Mouse (Mus musculus) MEL (cell line): Measurements from ENCODE around the gene Hmgb1. TPM values are rescaled to one million over a fixed set of nuclear protein-coding genes. Genes with fewer than 3 reads are reported as not detected.

ENCODE experiments used
- DNase-seq: peaks from one replicate; pipeline ENCODE4 v3.0.0; 2011; ENCODE audit warnings: low read depth, low spot score
- H3K27ac ChIP-seq: 2 replicates; pipeline ENCODE4 v1.5.1; 2012; ENCODE audit warnings: low read depth, mild to moderate bottlenecking, control low read depth, low read length, moderate library complexity; ENCODE audit not compliant: control insufficient read depth
- H3K27me3 ChIP-seq, 2 experiments: fragments of 150-350 bp in 1 of 2; sonication (generic) in 1 of 2; 2 replicates each; pipeline ENCODE4 v1.6.1; 2012; ENCODE audit warnings: low read length in 2 of 2, mild to moderate bottlenecking in 2 of 2, improper control_type of control experiment in 1 of 2, moderate library complexity in 1 of 2; ENCODE audit not compliant: insufficient read depth in 2 of 2, control insufficient read depth in 1 of 2
- H3K36me3 ChIP-seq, 2 experiments: 2 replicates each; pipeline ENCODE4 v1.6.1; 2012 to 2014; ENCODE audit warnings: low read length in 2 of 2, improper control_type of control experiment in 1 of 2, inconsistent platforms in 1 of 2, mild to moderate bottlenecking in 1 of 2; ENCODE audit not compliant: insufficient read depth in 2 of 2, control insufficient read depth in 1 of 2
- H3K4me1 ChIP-seq, 2 experiments: fragments of 150-350 bp in 1 of 2; sonication (generic) in 1 of 2; 2 replicates each; pipeline ENCODE4 v1.6.1; 2012; ENCODE audit warnings: low read length in 2 of 2, improper control_type of control experiment in 1 of 2, mild to moderate bottlenecking in 1 of 2; ENCODE audit not compliant: insufficient read depth in 2 of 2, control insufficient read depth in 1 of 2
- H3K4me3 ChIP-seq, 2 experiments: fragments of 150-350 bp in 1 of 2; sonication (generic) in 1 of 2; 2 replicates each; pipeline ENCODE4 v1.5.1; 2012; ENCODE audit warnings: low read depth in 2 of 2, low read length in 2 of 2, mild to moderate bottlenecking in 2 of 2, moderate library complexity in 2 of 2, control low read depth in 1 of 2, improper control_type of control experiment in 1 of 2; ENCODE audit not compliant: control insufficient read depth in 1 of 2, insufficient read depth in 1 of 2
- H3K79me2 ChIP-seq: 2 replicates; pipeline ENCODE4 v1.6.1; 2012; ENCODE audit warnings: mild to moderate bottlenecking, low read length, moderate library complexity; ENCODE audit not compliant: control insufficient read depth, poor library complexity, insufficient read depth
- H3K9ac ChIP-seq: 2 replicates; pipeline ENCODE4 v1.6.1; 2012; ENCODE audit warnings: low read depth, mild to moderate bottlenecking, control low read depth, low read length, moderate library complexity; ENCODE audit not compliant: control insufficient read depth, poor library complexity, severe bottlenecking
- H3K9me3 ChIP-seq: fragments of 150-350 bp; sonication (generic); replicated peaks from 2 replicates; pipeline ENCODE4 v1.6.1; 2012; ENCODE audit warnings: mild to moderate bottlenecking, low read length, improper control_type of control experiment, moderate library complexity; ENCODE audit not compliant: insufficient read depth
- BHLHE40 ChIP-seq: IDR thresholded peaks from 2 replicates; pipeline ENCODE4 v1.6.1; 2012; ENCODE audit warnings: low read depth, mild to moderate bottlenecking, inconsistent platforms, low read length, improper control_type of control experiment, borderline replicate concordance
- CHD2 ChIP-seq: IDR thresholded peaks from 2 replicates; pipeline ENCODE4 v1.6.1; 2011; ENCODE audit warnings: low read length, improper control_type of control experiment
- CTCF ChIP-seq, 3 experiments: IDR thresholded peaks in 2 of 3; conservative IDR thresholded peaks in 1 of 3; 2 replicates each; pipeline ENCODE4 v1.5.1; 2011 to 2012; ENCODE audit warnings: low read length in 3 of 3, low read depth in 2 of 3, mild to moderate bottlenecking in 2 of 3, improper control_type of control experiment in 1 of 3, inconsistent platforms in 1 of 3, mixed read lengths in 1 of 3, moderate library complexity in 1 of 3; ENCODE audit not compliant: control insufficient read depth in 1 of 3, insufficient read depth in 1 of 3, poor library complexity in 1 of 3, severe bottlenecking in 1 of 3
- E2F4 ChIP-seq: IDR thresholded peaks from 2 replicates; pipeline ENCODE4 v1.6.1; 2011; ENCODE audit warnings: low read depth, low read length, improper control_type of control experiment, borderline replicate concordance
- EP300 ChIP-seq, 2 experiments: IDR thresholded peaks; 2 replicates each; pipeline ENCODE4 v1.6.1; 2011; ENCODE audit warnings: improper control_type of control experiment in 2 of 2, low read length in 2 of 2, low read depth in 1 of 2, mild to moderate bottlenecking in 1 of 2
- ETS1 ChIP-seq: IDR thresholded peaks from 2 replicates; pipeline ENCODE4 v1.6.1; 2012; ENCODE audit warnings: low read depth, mild to moderate bottlenecking, inconsistent platforms, low read length, improper control_type of control experiment, moderate library complexity
- GATA1 ChIP-seq: IDR thresholded peaks from 2 replicates; pipeline ENCODE4 v1.6.1; 2011; ENCODE audit warnings: low read depth, low read length, improper control_type of control experiment
- HCFC1 ChIP-seq: IDR thresholded peaks from 2 replicates; pipeline ENCODE4 v1.6.1; 2012; ENCODE audit warnings: low read depth, mild to moderate bottlenecking, inconsistent platforms, low read length, improper control_type of control experiment, moderate library complexity
- JUND ChIP-seq: IDR thresholded peaks from 2 replicates; pipeline ENCODE4 v1.6.1; 2011; ENCODE audit warnings: low read depth, mild to moderate bottlenecking, improper control_type of control experiment, low read length
- KAT2A ChIP-seq: conservative IDR thresholded peaks from 2 replicates; pipeline ENCODE4 v1.6.1; 2012; ENCODE audit warnings: low read depth, low read length, improper control_type of control experiment, inconsistent platforms
- MAFK ChIP-seq: IDR thresholded peaks from 2 replicates; pipeline ENCODE4 v1.6.1; 2011; ENCODE audit warnings: low read depth, mild to moderate bottlenecking, low read length, improper control_type of control experiment, borderline replicate concordance
- MAX ChIP-seq: IDR thresholded peaks from 2 replicates; pipeline ENCODE4 v1.6.1; 2011; ENCODE audit warnings: low read length, improper control_type of control experiment
- MAZ ChIP-seq: IDR thresholded peaks from 2 replicates; pipeline ENCODE4 v1.6.1; 2012; ENCODE audit warnings: low read depth, mild to moderate bottlenecking, inconsistent platforms, low read length, improper control_type of control experiment
- MXI1 ChIP-seq: IDR thresholded peaks from 2 replicates; pipeline ENCODE4 v1.6.1; 2011; ENCODE audit warnings: mild to moderate bottlenecking, low read depth, low read length, improper control_type of control experiment
- MYC ChIP-seq: IDR thresholded peaks from 2 replicates; pipeline ENCODE4 v1.6.1; 2011; ENCODE audit warnings: low read depth, mild to moderate bottlenecking, low read length, improper control_type of control experiment, moderate library complexity
- NELFE ChIP-seq: IDR thresholded peaks from 2 replicates; pipeline ENCODE4 v1.6.1; 2011; ENCODE audit warnings: low read depth, low read length, improper control_type of control experiment
- POLR2A ChIP-seq, 2 experiments: IDR thresholded peaks; 2 replicates each; pipeline ENCODE4 v1.6.1; 2011 to 2012; ENCODE audit warnings: low read length in 2 of 2, mild to moderate bottlenecking in 2 of 2, control low read depth in 1 of 2, improper control_type of control experiment in 1 of 2, low read depth in 1 of 2, moderate library complexity in 1 of 2; ENCODE audit not compliant: control insufficient read depth in 1 of 2, insufficient read depth in 1 of 2, poor library complexity in 1 of 2
- POLR2AphosphoS2 ChIP-seq: IDR thresholded peaks from 2 replicates; pipeline ENCODE4 v1.6.1; 2011; ENCODE audit warnings: low read length, improper control_type of control experiment
- POLR2AphosphoS5 ChIP-seq: IDR thresholded peaks from 2 replicates; pipeline ENCODE4 v1.6.1; 2012; ENCODE audit warnings: low read depth, borderline replicate concordance, mild to moderate bottlenecking, inconsistent platforms, low read length, moderate library complexity, mixed read lengths
- RCOR1 ChIP-seq: IDR thresholded peaks from 2 replicates; pipeline ENCODE4 v1.6.1; 2012; ENCODE audit warnings: low read depth, mild to moderate bottlenecking, inconsistent platforms, low read length, improper control_type of control experiment
- SIN3A ChIP-seq: IDR thresholded peaks from 2 replicates; pipeline ENCODE4 v1.6.1; 2012; ENCODE audit warnings: low read length, improper control_type of control experiment, inconsistent platforms
- TAL1 ChIP-seq: IDR thresholded peaks from 2 replicates; pipeline ENCODE4 v1.6.1; 2012; ENCODE audit warnings: mild to moderate bottlenecking, inconsistent platforms, low read length, moderate library complexity, mixed read lengths
- TBP ChIP-seq: IDR thresholded peaks from 2 replicates; pipeline ENCODE4 v1.8.0; 2011; ENCODE audit warnings: low read depth, low read length, improper control_type of control experiment
- TCF12 ChIP-seq: IDR thresholded peaks from 2 replicates; pipeline ENCODE4 v1.6.1; 2014; ENCODE audit warnings: low read depth, mild to moderate bottlenecking, inconsistent platforms, low read length, improper control_type of control experiment, moderate library complexity
- USF1 ChIP-seq: IDR thresholded peaks from 2 replicates; pipeline ENCODE4 v1.6.1; 2014; ENCODE audit warnings: low read depth, mild to moderate bottlenecking, inconsistent platforms, low read length, improper control_type of control experiment, moderate library complexity
- USF2 ChIP-seq, 2 experiments: IDR thresholded peaks; 2 replicates each; pipeline ENCODE4 v1.6.1; 2011 to 2012; ENCODE audit warnings: improper control_type of control experiment in 2 of 2, low read length in 2 of 2, borderline replicate concordance in 1 of 2, inconsistent platforms in 1 of 2, low read depth in 1 of 2, mild to moderate bottlenecking in 1 of 2; ENCODE audit not compliant: insufficient read depth in 1 of 2
- ZC3H11A ChIP-seq: IDR thresholded peaks from 2 replicates; pipeline ENCODE4 v1.6.1; 2012; ENCODE audit warnings: low read depth, mild to moderate bottlenecking, inconsistent platforms, low read length, improper control_type of control experiment
- ZMIZ1 ChIP-seq: IDR thresholded peaks from 2 replicates; pipeline ENCODE4 v1.6.1; 2012; ENCODE audit warnings: low read depth, mild to moderate bottlenecking, inconsistent platforms, low read length, improper control_type of control experiment, moderate library complexity
- polyA plus RNA-seq, 2 experiments: library from polyadenylated mRNA; stranded (reverse) in 1 of 2; unstranded in 1 of 2; fragments of >175 nt in 1 of 2; fragments of >200 nt in 1 of 2; gene quantifications; 2 replicates each; pipeline versions ENCODE4 v1.2.1 to v1.2.4; 2012; ENCODE audit warnings: low replicate concordance in 2 of 2, low read depth in 1 of 2; ENCODE audit not compliant: insufficient read length in 2 of 2, insufficient read depth in 1 of 2, missing spikeins in 1 of 2
- total RNA-seq: library from RNA; depleted of rRNA; stranded (reverse); fragments of 300-350 nt; gene quantifications from 2 replicates; pipeline ENCODE4 v1.2.3, GENCODE M21; 2012

Hmgb1 gene
- total and polyA plus RNA-seq, 3 experiments: 600 to 678 TPM; not detected in 1

DNA sequence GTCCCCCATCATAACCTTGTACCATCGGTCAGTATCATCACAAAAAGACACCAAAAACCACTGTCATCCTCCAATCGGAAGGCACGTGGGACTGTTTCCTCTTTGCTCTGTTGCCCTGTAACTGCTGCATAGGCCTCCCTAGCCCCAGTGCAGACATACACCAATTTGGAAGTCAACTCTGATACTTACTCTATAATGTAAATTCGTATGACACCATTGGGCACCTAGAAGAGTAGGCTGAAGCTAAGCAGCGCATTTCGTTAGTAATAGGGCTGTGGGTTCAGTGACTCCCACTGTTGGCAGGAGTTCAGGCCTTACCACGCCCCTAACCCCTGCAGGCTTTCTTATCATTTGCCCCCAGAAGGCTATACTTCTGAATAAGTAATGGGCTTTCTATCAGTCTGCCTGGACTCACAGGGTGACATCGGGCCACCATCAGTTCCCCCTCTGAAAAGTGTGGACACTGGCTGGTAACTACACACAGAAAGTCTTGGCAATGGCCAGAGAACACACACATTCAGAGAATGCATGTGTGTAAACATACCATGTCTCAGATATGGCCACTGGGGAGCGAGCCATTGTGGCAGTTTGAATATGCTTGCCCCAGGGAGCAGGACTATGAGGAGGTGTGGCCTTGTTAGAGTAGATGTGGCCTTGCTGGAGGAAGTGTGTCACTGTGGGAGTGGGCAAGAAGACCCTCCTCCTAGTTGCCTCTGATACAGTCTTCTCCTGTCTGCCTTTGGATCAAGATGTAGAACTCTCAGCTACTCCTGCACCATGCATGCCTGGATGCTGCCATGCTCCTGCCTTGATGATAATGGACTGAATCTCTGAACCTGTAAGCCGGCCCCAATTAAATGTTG lies 97.7 kb downstream of the Hmgb1 start:
- H3K79me2 ChIP-seq: no peaks in the 10 kb centered on the region
- H3K27ac ChIP-seq: peak overlapping the region; percentile 86
- H3K27me3 ChIP-seq: no peaks in the 10 kb centered on the region
- peak overlapping the region; percentile 17 to 21 for H3K4me3 ChIP-seq
- H3K4me1 ChIP-seq: peaks cover 7 to 36% of the 10 kb centered on the region in 2 experiments; a peak in 3 of 4 replicates
- DNase-seq: peak; percentile 100
- peak overlapping the region; percentile 44 for H3K9ac ChIP-seq
- no peak for TF ChIP-seq CHD2
- peak; percentile 95 for TF ChIP-seq POLR2AphosphoS2
- TF ChIP-seq KAT2A: no peak
- TF ChIP-seq BHLHE40: peak; percentile 29
- TF ChIP-seq USF2 (IDR thresholded peaks at IDR 0.05; ENCODE audit: borderline replicate concordance in 1 of 2, insufficient read depth in 1 of 2, low read depth in 1 of 2, low read length in 2 of 2): no peak
- peak; percentile 84 for TF ChIP-seq MYC
- TF ChIP-seq MAX: peak; percentile 69; the same call in 1 of the 2 replicates
- TF ChIP-seq MAZ: peak; percentile 87
- TF ChIP-seq NELFE: peak; percentile 88
- peak; percentile 81 for TF ChIP-seq ETS1
- no peak for TF ChIP-seq MAFK
- peak; percentile 85 to 94 for TF ChIP-seq EP300 (IDR thresholded peaks at IDR 0.05; ENCODE audit: low read depth in 1 of 2, low read length in 2 of 2)
- peak; percentile 96 for TF ChIP-seq GATA1
- TF ChIP-seq ZC3H11A: no peak
- peak; percentile 94 for TF ChIP-seq TCF12
- TF ChIP-seq E2F4: peak; percentile 50; the same call in 1 of the 2 replicates
- TF ChIP-seq CTCF (IDR thresholded peaks at IDR 0.05 in 2 of 3, conservative IDR thresholded peaks at IDR 0.05 in 1 of 3; ENCODE audit: control insufficient read depth in 1 of 3, insufficient read depth in 1 of 3, low read depth in 2 of 3, low read length in 3 of 3, poor library complexity in 1 of 3, severe bottlenecking in 1 of 3): no peak
- peak; percentile 73 for TF ChIP-seq SIN3A
- peak; percentile 90 for TF ChIP-seq POLR2AphosphoS5
- peak; percentile 77 for TF ChIP-seq MXI1
- TF ChIP-seq ZMIZ1: peak; percentile 100
- TF ChIP-seq TAL1: peak; percentile 98
- TF ChIP-seq RCOR1: peak; percentile 60; the same call in 1 of the 2 replicates
- TF ChIP-seq JUND: no peak; the same call in 1 of the 2 replicates
- peak; percentile 65 for TF ChIP-seq HCFC1
- peak; percentile 98 for TF ChIP-seq TBP
- TF ChIP-seq POLR2A (IDR thresholded peaks at IDR 0.05; ENCODE audit: control insufficient read depth in 1 of 2, insufficient read depth in 1 of 2, low read depth in 1 of 2, low read length in 2 of 2, poor library complexity in 1 of 2): peak; percentile 83 to 92
- peak; percentile 67 for TF ChIP-seq USF1
- peaks cover 0 to 19% of the 10 kb centered on the region in 2 experiments; a peak in 2 of 4 replicates for H3K36me3 ChIP-seq
- no peaks in the 10 kb centered on the region for H3K9me3 ChIP-seq
